Mouse (Mus musculus): ENCODE measurements around the gene Whrn.

Whrn gene

DNA sequence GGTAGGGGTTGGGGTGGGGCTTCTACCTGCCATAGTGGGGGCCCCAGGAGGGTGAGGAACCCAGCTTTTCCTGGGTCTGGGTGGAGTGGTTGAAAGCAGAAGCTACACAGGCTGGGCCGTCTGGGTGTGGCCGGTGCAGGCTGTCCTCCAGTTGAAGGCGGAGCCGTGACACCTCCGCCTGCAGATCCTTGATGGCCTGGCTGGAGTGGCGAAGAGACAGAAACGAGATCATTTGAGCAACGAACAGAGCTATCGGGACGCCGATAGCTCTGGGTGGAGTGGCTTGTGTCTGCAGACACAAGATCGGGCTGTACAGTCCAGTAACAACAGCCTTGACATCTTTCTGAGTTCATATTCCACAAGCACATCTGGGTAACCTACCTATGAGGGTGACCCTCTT is 121.5 kb downstream of the Whrn start:
- peak; percentile 92 for DNase-seq

GRCm38 (mm10) chr4:63373404-63373803 is 122.4 kb downstream of the Whrn start:
- DNase-seq, result peak; percentile 75

- peak; percentile 79 for DNase-seq
Measured at GRCm38 (mm10) chr4:63371890-63372289, 123.9 kb downstream of the Whrn start.

- DNase-seq, result no peak
Measured at GRCm38 (mm10) chr4:63370897-63371296, 124.9 kb downstream of the Whrn start.

DNA sequence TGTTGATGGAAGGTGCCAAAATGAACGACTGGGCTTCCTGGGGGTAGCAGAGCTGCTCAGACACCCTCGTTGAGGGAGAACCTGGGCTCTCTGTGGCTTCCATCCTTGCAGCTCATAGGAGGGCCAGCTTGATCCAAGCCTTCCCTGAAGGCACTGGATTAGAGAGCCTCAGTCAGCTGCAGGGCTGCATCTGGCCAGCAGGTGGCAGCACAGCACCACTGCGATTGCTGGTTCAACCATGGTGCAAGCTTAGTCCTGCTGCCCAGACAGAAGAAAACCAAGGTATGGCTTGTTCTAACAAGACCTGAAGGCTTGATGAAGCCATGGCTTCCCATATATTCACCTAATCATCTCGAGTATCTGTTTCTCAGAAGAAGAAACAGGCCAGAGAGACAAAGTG is 127.2 kb downstream of the Whrn start:
- peak; percentile 85 for DNase-seq
